Mouse (Mus musculus): ENCODE data around the gene Ikzf3. TPM values are rescaled to one million over a fixed set of nuclear protein-coding genes. Genes with fewer than 3 reads are reported as not detected.

The Ikzf3 gene
- not detected for total RNA-seq (2021)

DNA sequence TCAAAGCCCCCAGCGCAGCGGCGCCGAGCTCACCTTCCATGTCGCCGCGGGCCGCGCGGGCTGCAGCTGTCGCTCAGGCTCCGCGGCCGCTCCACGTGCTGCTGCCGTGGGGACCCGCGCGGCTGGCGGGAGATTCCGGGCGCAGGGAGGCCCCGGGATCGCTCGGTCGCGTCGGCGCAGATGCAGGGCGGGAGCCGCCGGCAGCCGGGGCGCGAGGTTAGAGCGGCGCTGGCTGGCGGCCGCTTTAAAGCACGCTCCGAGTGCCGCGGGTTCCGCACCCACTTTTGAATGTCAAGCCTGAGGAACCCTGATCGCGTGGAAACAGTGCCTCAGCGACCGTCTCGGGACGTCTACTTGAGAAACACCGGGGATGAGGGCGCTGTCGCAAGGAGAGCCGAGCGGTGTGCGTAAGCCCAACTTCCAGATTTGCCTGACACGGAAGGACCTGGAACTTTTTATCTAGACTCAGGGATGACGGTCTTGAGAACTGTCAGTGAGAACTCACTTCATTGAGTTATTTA is at the start of gene Ikzf3:
Gene Ikzf3 (minus strand): TSS at position 321 of the 521 bp plus-strand sequence.
- intact Hi-C loops (cut with DNase I) = loop anchor here (10.0 kb wide), 1 partner anchor 211 kb away; no protein-coding TSS in a partner anchor
- DNase-seq (ENCODE audit: low spot score in 2 of 2) = peak; percentile 10 to 26

DNA sequence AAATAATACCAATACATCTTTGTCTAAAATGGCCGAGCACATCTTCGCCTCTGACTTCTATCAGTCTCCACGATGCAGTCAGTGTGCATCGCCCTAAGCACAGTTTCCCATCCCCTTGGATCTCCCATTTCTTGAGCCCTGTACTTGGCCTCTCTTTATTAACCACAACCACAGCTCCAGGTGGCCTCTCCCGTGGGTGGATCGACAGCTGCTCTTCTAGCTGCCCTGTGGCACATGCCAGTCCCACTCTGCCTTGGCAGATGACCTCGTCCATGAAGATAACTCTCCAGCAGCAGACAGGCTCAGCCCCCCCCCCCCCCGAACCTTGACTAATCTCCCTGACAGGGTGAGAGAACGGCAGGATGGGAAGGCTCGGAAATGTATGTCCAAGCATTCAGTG is 49.6 kb upstream of the Ikzf3 start:
- no peak for DNase-seq (ENCODE audit: low spot score in 2 of 2)
- intact Hi-C loops (cut with DNase I) = no loop called here

DNA sequence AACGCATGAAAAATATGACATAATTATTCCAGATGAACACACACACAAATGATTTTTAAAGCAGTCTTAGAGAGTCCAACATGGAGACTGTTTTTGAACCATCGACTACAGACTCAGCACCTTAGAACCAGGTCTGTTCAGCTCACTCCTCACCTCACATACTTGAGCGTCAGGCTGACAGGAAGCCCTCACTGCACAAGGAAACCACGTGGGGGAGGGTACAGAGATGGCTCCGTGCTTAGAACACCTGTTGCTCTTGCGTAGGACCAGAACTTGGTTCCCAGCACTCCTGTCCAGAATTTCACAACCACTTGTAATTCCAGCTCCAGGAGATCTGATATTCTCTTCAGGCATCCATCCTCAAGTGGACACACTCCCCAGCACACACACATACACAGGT is 49.2 kb upstream of the Ikzf3 start:
- intact Hi-C loops (cut with DNase I) = no loop called here
- no peak for DNase-seq (ENCODE audit: low spot score in 2 of 2)

DNA sequence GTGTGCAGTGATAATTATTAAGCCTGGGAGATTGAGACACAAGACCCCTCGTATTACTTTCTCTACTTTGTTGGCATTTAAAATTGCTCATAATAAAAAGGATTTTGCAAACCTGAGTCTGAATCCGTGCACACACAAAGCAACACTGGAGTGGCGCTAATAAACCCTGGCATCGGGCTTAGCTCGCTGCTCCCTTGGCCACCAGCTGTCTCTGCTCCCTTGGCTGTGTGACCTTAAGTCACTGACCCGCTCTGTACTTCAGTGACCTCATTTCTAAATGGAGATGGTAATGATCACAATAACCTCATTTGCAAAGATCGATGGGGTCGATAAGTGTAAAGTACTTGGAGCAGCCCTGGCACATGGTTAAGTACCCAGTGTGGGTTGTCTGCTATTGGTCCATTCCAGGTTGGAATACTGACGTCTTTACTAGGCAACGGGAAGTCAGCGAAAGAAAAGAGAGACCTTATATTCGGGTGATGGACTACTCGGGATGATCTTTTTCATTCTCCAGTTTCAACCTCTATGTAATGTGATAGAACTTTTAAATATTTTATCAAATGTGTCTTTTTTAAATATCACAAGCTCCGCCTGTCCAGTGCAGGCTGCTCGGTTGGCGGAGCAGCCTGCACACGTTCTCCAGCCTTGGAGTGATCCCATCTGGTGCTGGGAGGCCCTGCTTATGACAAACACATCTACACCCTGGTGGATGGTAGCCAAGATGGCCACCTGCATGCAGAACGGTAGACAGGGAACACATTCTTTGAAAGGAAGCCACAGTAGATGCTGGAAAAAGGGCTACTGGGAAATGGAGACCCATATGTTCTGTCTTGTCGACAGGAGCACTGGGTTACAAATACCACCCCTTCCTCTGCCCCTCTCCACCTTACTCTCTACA is 45.0 kb upstream of the Ikzf3 start:
- DNase-seq (ENCODE audit: low spot score in 2 of 2) = no peak
- intact Hi-C loops (cut with DNase I) = no loop called here

DNA sequence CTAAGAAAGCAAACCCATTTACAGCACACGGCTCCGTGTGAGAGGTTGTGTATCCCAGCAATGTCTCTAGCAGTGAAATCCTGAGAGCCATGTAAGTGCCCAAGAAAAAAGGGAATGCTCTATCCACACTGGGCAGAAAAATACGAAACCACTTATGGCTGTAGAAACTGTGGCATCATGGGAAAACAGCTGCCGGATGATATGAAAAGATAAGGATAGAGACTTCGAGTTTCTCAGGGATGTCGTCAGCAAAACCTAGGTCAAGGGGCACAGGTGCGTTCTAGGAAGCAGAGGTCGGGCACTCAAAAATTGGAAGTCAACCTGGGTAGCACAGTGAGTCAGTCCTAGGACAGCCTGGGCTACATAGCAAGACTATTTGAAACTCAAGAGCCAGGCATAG is 43.5 kb upstream of the Ikzf3 start:
- intact Hi-C loops (cut with DNase I) = no loop called here
- no peak for DNase-seq (ENCODE audit: low spot score in 2 of 2)

DNA sequence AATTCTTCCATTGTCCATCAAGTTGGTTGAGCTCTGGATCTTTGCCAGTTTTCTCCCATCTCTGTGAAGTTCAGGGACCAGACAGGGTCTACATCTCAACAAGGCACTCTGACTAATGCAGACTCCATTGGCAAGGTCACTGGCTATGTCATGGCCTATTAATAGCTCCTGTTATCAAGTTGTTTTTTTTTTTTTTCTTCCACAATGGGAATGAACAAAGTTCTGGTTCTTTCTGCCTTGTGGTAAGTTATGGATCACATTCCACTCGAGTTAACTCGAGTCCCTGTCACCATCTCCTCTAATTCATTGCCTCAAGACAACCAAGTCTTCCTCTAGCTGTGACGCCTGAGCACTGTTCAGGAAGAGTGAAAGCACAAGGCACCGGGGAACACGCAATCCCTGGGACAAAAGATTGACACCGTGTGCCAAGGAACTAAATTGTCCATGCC is 43.0 kb upstream of the Ikzf3 start:
- intact Hi-C loops (cut with DNase I) = no loop called here
- no peak for DNase-seq (ENCODE audit: low spot score in 2 of 2)

DNA sequence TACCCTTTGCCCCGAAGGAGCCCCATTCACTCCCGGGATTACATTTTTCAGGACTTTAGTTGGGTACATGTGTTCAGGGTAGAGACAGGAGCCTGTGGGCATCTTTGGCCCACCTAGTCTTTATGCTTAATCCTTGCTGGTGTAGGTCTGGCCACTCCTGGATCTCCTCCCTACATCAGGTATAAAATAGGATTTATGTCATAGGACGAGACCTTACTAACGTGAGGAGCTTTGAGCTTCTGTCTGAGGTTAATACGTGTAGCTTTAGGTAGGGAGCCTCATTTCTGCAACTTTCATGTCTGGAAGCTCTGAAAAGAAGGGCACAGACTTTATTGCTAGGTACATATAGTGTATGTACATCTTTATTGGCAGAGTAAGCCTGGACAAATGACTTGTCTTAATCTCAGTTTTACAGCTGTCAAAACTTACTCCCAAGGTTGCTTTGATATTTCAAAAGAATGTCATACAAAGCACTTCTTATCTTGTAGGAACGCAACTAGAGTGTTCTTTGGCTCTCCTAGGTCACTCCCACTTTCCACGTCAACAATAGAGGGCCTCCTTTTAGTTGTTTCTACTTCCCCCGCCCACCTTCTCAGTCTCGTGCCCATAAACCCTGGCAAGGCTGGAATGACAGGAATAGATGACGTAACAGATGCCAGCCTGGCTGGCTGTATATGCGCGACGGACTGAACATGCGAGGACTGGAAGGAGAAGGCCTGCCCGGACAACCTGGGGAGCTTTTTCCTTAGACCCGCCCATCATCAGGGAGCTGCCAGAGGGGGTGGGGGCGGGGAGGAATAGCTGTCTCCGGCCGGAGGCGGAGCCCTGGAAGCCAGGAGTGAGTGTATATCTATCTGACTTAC is 42.1 kb upstream of the Ikzf3 start:
- peak; percentile 32 to 54 for DNase-seq (ENCODE audit: low spot score in 2 of 2)
- intact Hi-C loops (cut with DNase I) = no loop called here

DNA sequence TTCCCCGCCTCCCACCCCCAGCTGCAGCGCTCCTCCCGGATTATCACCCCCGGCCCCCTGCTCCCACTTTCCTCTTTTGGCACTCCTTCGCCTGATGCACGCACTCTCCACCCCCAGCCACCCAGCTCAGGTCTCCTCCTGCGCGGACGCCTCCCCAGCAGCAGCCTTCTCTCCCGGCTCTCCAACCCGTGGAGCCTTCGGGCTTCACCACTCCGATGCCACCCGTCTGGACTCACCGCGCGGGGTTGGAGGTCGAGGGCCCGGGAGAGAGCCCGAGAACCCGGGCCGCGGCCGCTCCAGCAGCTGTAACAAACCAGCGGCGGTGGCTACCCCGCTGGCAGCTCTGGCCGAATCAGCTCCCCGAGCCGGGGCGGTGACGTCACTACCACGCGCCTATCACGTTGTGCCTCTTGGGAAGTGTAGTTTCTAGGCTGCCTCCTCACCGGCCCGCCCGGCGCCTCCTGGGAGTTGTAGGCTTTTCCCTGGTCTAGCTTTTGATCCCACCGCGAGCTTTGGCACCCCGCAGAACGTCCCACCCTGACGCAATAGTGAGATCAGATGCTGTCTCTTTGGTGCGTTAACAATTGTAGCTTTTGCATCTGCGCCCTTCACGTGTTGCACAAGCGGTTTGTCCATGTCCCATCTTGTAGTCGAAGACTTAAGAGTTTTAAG is 41.2 kb upstream of the Ikzf3 start, which contains the start of gene Ormdl3:
Gene Ormdl3 (minus strand): TSS at position 477 of the 672 bp plus-strand sequence.
- intact Hi-C loops (cut with DNase I) = no loop called here
- peak; percentile 97 to 98 for DNase-seq (ENCODE audit: low spot score in 2 of 2)

DNA sequence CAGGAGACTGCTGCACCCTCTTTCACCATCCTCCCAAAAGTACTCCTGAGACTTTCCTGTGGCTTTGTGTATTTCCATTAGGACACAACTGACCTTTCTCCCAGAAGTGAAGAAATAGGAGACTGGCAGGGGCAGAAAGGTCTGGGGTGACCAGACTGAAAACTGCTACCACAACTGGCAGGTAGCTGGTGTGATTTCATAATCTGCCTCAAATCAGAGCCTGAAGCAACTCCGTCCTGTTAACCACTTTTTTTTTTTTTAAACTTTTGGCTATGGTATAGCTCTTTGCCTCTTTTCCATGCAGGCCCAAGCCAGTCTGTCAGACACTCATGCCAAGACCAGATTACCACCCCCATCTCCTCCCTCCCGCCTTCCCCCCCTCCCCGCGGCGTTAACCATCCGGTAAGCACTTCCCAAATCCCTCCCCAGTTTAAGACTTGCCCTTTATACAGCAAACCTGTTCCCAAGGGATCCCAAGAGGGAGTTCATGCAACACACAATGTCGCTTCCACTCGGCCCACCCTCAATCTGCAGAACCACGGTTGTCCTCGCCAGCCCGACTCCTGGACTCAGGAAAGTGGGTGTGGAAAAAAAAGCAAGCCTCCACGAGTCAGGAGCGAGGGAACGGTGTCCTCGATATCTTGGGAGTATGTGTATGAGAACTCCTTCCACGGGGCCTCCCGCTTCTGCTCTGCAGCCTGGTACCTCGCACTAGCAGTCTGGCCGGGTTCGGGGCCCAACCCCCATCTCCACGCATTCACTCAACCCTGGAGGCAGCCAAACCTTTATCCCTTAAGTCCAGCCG is 40.5 kb upstream of the Ikzf3 start:
- DNase-seq (ENCODE audit: low spot score in 2 of 2) = peak in 1 of 2 experiments; percentile 44
- intact Hi-C loops (cut with DNase I) = no loop called here

DNA sequence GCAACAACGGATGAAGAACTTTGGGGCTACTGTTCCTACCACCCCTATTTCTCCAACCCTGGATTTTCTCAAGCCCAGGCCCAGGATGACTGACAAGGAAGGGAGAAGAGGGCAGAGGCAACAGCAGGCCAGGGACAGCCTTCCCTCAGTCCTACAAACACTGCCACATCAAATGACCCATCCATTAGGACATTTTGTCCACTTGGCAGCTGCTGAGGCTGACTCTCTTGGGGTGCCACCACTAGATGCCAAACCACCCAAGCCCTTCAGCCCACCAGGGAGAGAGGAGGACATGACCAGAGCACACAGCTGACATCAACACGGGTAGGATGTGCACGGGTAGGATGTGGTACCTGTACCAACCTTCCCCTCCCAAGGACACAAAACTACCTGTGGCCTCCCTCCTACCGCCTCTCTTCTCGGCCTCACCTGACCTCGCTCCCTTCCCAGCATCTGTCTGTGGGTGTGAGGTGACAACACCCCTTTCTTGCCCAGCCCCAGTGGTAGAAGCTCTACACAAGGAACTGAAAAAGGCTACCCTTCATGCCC is 38.9 kb upstream of the Ikzf3 start:
- intact Hi-C loops (cut with DNase I) = no loop called here
- DNase-seq (ENCODE audit: low spot score in 2 of 2) = no peak

DNA sequence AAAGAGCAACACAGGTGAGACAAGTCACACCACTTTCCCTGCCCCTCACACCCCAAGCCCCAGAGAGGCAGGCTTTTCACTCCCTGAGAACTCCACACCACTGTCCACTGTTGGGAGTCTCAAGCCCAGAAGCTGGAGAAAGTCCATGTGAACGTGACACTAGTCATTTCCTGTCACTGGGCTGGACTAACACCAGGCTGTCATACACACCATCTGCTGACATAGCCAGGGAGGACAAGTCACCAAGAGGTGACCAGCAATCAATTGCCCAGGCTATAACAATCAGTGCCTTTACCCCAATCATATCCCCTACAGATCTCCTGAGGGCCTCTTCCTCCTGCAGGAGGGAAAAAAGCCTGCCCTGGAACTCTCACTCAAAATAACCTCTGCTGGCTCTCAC is 38.3 kb upstream of the Ikzf3 start:
- intact Hi-C loops (cut with DNase I) = no loop called here

DNA sequence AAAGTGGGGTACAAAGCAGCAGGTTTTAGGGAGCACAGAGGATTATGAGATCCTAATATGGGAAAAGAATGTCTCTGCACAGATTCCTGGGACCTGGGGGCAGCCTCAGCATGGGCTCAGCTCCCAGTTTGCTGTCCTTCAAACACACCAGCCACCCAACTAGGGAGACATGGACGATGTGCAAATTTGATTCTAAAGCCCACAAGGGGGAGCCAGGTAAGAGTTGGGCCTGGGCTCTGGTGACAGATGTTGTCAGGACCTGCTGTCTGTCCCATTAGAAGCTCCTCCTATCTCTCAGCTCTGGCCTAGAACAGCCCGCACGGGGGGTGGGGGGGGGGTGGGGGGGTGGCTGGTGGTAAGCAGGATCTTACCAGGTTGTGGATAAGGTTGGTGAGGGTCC is 37.7 kb upstream of the Ikzf3 start:
- intact Hi-C loops (cut with DNase I) = no loop called here

More for the DNA sequence above, 38.3 kb upstream of the Ikzf3 start:
- DNase-seq (ENCODE audit: low spot score in 2 of 2) = no peak

DNA sequence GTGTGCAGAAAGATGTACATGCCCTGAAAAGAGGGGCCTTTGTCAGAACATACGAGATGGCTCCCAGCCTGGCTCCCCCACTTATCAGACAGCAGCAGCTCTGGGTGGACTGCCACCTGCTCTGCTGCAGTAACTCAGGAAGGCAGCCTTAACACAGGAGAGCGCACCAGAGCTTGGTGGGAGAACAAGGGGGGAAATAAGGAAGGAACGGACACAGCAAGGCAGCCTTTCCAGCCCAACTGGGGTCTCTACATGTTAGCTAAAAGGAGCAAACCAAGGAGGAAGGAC is 37.4 kb upstream of the Ikzf3 start:
- intact Hi-C loops (cut with DNase I) = no loop called here
- DNase-seq (ENCODE audit: low spot score in 2 of 2) = no peak

More for the DNA sequence above, 37.7 kb upstream of the Ikzf3 start:
- no peak for DNase-seq (ENCODE audit: low spot score in 2 of 2)

DNA sequence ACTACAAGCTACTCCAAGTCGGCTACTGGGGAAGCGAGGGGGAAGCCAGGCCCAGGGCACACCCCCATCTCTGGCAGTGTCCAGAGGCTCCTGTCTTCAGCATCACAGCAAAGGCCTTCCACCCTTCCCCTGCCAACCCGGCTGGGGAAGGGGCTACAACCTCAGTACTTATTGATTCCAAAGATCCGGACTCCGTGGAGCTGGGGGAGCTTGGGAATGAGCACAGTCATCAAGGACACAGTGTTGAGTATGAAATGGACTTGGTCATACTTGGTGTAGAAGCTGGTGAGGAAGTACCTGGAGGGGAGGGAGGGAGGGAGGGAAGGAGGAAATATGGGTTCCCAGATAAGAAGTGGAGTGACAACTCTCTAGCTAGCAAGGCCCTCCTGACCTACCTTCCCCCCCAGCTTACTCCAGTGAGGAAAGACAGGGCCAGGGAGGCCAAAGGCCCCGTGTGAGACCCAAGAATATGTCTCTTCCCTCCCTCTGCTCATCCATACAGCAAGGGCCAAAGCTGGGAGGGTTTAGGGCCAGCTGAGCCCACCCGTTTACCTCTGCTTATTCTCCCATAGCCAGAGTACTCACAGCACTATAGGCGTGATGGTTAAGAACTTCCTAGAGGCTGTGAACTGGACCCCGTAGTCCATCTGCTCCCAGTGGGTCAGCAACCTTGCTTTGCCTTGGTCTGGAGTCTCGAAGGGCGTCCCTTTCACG is 36.9 kb upstream of the Ikzf3 start:
- DNase-seq (ENCODE audit: low spot score in 2 of 2) = no peak
- intact Hi-C loops (cut with DNase I) = no loop called here

DNA sequence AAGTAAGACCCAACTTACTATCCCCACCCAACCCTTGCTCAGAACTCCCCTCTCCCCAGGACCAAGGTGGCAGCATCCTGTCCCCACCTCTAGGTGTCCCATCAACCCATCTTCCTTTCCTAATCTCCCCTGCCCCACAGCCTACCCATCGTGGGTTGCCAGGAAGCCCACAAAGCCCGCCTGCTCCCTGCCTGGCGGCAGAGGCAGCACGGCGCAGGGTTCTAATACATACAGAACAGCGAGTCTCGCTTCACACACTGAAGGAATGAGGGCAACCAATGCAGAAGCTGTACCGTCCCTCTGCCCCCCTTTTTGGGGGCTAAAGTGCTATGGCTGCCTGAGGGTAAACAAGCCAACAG is 36.2 kb upstream of the Ikzf3 start:
- intact Hi-C loops (cut with DNase I) = no loop called here
- DNase-seq (ENCODE audit: low spot score in 2 of 2) = no peak

DNA sequence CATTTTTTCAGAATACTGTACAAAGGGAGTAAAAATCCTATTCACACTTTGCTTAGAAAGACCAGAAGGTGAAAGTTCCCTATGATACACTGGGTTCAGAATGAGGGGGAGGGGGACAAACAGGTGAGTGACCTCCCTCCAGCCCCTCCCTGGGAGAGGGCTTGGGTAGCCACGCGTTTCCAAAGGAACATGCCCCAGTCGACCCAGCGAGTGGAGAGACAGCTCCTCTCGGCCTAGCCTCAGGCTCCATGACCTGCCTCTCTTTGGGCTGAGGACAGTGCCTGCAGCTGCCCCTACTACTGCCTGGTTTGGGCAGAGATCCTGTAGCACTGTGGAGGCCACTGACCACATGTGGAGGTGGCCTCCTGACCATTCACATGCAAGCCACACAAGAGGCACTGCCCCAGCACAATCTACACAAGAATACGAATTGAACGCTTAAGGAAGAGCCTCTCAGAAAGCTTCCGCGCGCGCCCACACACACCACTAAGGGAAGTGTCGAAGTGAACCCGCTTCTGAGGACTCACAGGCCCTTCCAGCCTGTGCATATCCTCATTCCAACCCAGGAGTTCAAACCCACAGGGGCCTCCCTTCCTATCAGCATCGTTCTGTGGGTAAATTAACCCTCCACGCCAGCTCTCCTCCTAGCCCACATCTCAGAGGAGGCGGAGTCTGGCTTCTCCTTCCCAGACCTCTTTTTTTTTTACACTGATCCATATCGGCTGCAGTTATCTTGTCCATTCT is 35.6 kb upstream of the Ikzf3 start:
- intact Hi-C loops (cut with DNase I) = no loop called here
- DNase-seq (ENCODE audit: low spot score in 2 of 2) = no peak

DNA sequence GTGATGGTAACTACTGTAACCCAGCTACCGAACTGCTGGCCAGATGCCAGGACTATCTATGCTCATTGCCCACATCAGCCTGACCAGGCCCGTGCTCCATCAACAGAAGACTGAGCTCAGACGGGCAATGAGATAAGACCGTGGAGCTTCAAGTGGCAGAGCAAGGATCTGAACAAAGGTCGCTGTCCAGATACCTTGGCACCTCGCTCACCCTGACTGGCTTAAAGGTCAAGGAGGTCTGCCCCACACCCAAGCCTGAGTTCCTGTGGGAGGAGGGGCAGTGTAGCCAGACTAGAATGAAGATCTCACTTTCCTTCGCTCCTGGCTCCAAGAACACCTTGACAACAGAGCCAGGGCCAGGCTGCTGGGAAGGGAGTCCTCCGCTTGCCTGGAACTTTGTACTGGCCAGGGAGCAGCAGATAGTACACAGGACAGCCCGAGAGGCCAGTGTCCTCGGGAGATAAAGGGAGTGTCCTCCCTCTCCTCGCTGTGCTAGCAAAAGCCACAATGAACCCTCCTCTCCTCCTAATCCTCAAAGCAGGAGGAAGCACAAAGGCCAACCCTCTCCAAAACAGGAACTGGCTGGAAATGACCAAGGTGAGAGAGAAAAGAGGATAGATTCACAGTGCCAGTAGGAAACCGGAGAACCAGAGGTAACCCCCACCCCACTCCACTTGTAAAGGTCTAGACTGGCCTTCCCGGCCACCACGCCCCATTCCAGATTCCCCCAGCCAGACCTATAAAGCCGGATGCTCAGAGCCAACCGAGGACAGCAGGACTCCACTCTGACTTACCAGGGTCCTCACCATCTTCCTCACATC is 34.7 kb upstream of the Ikzf3 start:
- intact Hi-C loops (cut with DNase I) = no loop called here
- no peak for DNase-seq (ENCODE audit: low spot score in 2 of 2)

Data from left cerebral cortex, postnatal 36 days (tissue).